Mouse (Mus musculus) mouse trophoblast stem cell (cell line): ENCODE measurements at regions not wholly inside any gene's neighbourhood (a gene's known extent, or its start where the extent isn't known, plus 50 kb on each side); places are given as distances from the start of the nearest gene placed in this dataset.
"Not testable (repeated sequence)": the region's sequence is repeated elsewhere in the genome, so short reads cannot be mapped to it uniquely, and the experiment has no call there.

Source experiments
- in situ Hi-C, 2 experiments: fragments of 300-500 bp; cut with MseI, MboI; formaldehyde crosslinking; loops; 2 replicates in 1 of 2; 3 replicates in 1 of 2; pipeline ENCODE4 v1.15.1; 2025

DNA sequence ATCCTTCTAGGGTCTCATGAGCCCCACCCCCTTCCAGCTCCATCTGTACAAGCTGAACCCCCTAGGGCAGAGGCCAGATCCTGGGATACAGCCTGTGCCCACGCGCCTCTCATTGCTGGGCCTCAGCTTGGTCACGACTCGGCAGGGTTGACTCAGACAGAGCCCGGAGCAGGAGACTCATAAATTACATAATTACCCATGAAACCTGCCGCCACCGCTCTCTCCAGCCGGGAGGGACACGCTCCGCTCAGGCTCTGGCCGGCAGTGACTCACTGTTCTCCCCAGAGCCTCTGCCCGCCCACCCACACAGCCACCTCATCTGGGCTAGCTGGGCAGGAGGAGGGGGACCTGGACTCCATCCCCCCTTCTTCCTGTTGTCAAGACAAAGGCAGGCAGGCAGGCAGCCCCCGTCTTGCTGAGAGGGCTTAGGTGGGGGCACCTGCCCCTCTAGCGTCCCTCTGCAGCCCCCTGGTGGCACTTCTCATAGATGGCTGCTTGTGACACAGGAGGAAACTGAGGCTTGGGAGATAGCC lies 149.6 kb upstream of the Rtl1 start:
- in situ Hi-C loops: no loop called here

DNA sequence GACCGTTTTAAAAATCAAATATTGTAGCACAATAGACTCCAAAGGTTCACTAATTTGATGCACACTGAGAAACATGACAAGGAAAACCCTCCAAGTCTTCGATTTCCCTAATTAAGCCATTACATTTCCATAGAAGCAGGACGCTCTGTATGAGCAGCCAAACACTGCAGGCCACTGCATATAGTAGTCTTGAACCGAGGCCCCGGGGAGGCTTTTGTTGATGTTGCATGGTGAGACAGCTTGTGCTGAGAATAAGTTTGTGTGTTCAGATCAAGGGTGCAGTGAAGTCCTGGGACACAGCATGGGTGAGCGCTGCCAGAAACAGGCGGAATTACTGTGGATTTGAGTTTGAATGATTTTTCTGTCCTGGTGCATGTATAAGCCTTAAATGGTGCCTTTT lies 154.9 kb upstream of the Rtl1 start:
- in situ Hi-C loops: no loop called here

DNA sequence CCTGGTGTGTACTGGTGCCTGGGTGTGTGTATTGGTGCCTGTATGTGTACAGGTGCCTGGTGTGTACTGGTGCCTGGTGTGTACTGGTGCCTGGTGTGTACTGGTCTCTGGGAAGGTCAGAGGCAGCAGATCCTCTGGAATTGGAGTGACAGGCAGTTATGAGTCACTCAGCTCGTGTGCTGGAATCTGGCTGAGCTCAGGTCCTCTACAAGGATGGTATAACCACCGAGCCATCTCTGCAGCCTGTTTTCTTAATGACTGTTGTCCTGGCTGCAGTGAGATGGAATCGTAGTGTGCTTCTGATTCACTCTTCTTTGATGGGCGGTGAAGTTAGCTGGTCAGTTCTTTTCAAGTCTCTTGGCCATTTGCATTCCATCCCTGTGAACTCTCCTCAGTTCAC lies 164.2 kb upstream of the Rtl1 start:
- in situ Hi-C loops: no loop called here

DNA sequence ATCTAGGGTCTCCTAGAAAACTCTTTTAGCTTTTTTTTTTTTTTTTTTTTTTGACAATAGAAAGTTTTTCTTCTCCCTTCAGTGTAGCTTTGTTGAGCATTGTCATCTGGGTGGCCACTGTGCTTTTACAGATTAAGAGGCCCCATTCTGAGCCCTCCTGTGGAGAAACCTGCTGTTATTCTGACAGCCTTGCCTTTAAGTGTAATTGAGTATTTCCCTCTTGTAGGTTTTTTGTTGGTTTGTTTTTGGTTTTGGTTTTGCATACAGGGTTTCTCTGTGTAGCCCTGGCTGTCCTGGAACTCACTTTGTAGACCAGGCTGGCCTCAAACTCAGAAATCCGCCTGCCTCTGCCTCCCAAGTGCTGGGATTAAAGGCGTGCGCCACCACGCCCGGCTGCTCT lies 166.5 kb upstream of the Rtl1 start:
- in situ Hi-C loops: not testable (repeated sequence)

DNA sequence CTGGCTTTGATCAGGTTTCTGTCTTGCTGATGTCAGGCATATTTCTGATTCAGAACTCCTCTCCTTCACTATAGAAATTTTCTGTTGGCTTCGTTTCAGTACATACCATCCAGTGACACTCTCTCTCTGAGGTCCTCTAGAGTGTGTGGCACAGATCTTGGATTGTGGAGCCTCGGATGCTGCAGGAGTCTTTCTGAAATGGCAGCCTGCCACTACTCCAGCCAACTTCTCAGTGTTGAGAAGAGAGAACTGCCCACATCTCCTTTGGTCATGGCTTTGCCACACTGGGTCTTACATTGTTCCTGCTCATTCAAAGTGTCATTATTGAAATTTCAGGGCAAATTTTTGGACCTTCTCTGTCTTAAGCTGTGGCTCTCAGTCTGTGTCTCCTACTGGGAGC lies 172.4 kb upstream of the Rtl1 start:
- in situ Hi-C loops: no loop called here

DNA sequence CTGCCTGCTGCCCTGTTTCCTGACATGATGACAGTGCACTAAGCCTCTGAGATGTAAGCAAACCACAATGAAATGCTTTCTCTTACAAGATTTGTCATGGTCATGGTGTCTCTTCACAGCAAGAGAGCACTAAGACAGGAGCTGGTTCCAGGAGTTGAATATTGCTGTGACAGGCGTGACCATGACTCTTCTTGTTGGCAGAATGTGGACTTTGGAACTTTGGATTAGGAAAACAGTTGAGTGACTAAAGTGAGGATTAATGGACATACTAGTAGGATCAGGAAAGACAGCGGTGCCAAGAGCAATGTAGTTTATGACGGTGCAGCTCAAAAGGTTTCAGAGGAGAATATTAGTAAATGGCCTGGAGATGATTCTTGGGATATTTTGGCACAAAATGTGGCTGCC lies 173.8 kb upstream of the Rtl1 start:
- in situ Hi-C loops: no loop called here

DNA sequence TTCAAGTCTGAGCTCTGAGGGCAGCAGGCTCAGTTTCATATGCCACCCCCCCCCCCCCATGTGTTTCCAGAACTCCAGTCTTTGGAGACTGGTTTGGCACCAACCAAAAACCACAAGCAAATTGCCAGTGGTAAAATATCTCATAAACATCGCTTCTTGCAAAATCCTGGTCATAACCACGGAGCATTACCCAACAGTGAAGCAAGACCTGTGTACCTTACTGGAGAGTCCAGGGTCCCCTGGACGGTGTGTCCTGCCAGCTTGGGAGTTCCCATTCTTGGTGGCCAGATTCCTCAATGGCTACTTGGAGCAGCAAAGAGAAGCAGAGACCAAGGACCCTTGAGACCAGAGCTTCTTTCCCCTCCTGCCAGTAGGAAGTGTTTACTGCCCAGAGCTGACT lies 198.7 kb upstream of the Rtl1 start:
- in situ Hi-C loops: no loop called here

DNA sequence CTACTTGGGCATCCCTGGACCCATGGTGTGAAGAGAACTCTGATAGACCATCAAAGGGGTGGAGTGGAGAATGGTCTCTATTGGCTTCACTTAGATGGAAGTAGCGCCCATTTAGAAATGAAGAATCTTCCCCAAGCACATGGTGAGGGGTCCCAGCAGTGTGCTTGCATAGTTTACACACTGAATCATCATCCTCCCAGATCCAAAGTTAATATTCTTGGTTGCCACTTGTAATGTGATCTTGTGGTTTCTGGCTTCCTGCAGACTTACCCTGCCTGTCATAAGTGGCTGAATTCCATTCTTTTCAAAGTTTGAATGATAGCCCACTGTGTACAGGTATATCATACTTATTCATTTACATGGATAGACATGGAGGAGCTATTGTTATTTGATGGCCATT lies 199.3 kb upstream of the Rtl1 start:
- in situ Hi-C loops: no loop called here

DNA sequence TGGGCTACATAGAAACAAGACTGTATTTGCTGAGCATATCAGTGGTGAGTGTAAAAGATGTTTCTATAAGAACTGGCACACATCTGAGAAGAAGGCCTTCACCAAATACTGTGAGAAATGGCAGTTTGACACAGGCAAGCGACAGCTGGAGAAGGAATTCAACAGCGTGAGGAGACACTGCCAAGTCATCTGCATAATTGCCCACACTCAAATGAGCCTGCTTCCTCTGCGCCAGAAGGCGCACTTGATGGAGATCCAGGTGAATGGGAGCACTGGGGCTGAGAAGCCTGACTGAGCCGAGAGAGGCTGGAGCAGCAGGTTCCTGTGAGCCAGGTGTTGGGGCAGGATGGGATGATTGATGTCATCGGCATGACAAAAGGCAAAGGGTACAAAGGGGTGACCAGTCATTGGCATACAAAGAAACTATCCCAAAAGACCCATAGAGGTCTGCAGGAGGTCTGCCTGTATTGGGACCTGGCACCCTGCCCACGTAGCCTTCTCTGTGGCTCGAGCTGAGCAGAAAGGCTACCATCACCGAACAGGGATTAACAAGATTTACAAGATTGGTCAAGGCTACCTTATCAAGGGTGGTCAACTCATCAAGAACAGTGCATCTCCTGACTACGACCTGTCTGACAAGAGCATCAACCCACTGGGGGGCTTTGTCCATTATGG lies 227.2 kb upstream of the Rtl1 start:
- in situ Hi-C loops: no loop called here

DNA sequence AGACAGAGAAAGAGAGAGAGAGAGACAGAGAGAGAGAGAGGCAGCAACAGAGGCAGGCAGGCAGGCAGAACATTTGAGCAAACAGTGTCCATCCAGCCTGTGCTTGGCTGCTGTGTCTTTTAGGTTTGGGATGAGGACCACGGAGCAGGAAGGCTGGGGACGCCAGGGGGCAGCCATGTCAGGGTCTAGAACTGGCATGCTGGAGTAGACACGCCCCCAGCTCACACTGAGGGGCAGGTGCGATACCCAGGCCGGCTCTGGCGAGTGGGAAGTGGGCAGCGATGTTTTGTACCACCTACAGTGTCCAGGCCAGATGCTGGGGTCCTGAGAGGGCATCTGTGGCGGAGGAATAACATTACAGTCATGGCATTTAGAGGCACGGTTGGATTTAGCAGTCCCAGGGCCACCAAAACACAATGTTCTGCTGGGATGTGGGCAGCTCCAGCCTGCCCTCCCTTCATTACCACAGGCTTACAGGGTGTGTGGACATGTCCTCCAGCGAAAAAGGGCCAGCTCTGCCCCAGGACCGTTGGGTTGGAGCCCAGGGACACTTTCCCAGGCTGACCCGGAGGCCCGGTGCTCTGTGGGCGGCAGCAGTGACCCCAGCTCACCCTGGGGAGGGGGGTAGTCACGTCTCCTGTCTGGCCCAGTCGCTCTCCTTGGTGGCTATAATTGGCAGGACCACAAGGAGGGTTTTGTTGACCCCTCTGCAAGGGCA lies 230.3 kb upstream of the Rtl1 start:
- in situ Hi-C loops: no loop called here

DNA sequence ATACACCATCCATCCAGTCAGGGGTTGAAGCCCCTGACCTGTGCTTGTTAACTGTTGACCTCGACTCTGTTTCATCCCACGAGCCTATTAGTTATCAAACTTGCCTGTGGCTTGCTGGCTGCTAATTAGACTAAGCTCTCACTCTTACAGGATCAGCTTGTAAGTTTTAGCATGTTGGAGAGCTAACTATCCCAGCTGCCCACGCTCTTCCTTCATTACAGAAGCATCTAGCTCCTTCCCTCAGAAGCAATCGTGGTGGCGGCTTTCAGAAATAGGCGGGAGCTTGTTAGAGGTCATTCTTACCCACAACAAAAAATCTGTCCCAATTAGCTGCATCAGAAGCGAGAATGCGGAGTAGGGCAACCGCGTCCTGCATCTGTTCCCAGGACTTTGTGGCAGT lies 232.8 kb upstream of the Rtl1 start:
- in situ Hi-C loops: no loop called here

DNA sequence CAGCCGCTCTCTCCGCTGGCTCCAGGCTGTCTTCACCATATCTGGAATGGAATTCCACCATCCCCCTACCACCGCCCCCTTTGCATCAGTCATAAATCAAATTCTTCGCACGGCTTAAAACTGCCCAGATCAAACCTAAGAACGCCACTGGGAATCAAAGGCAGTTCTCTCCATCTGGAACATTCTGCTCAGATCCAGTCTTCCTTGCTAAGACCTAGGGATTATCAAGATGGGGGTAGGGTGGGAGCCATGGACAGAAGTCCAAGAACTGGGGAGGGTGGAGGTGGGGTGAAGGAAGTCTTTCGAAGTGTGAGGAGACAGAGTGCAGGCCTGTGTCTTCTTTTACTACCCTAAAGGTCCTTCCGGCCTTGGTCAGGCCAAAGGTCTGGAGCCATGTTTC lies 236.4 kb upstream of the Rtl1 start:
- in situ Hi-C loops: no loop called here

DNA sequence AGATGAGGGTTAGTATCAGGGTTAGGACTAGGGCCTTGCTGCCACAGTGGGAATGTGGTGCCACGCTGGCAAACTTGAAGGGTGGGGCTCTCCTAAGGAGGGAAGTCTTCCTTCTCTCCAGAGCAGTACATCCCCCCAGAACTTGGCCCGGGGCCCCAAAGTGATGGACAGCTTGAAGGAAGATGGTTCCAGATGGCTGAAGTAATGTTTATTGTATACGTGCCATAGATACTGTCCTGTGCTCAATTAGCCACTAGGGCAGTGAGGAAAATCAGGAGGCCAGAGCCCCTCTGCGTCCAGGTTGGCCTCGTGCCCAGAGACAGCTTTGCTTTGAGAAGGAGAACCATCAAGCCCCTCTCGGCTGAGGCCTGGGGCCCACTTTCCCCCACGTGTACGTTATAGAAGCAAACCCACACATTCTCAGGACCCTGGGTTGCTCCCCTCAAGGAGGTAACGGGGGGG lies 239.0 kb upstream of the Rtl1 start:
- in situ Hi-C loops: no loop called here

DNA sequence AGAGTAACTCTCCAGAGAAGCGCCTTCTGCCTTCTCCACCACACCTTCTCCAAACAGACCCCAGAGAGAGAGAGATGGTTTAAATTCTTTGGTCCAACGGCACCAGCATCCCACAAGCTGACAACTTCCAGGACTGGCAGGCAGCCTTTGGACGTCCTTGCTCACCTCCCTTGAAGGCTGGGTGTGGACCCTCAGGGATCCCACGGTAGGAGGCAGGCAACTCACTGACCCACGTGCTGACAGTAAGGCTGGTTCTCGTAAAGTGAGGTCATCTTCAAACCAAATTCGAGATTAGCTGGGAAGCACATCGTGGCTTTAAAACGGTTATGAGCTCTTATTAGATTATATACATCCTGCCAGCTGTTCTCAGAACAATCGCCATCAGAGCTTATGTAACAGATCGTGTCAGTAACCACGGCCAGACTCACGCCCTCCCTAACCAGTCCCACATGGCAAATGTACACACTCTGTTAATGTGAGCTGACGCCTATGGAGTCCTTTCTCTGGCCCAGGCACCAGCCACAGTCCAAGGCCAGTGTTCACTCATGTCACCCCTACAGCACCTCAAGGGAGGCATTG lies 239.9 kb upstream of the Rtl1 start:
- in situ Hi-C loops: no loop called here

DNA sequence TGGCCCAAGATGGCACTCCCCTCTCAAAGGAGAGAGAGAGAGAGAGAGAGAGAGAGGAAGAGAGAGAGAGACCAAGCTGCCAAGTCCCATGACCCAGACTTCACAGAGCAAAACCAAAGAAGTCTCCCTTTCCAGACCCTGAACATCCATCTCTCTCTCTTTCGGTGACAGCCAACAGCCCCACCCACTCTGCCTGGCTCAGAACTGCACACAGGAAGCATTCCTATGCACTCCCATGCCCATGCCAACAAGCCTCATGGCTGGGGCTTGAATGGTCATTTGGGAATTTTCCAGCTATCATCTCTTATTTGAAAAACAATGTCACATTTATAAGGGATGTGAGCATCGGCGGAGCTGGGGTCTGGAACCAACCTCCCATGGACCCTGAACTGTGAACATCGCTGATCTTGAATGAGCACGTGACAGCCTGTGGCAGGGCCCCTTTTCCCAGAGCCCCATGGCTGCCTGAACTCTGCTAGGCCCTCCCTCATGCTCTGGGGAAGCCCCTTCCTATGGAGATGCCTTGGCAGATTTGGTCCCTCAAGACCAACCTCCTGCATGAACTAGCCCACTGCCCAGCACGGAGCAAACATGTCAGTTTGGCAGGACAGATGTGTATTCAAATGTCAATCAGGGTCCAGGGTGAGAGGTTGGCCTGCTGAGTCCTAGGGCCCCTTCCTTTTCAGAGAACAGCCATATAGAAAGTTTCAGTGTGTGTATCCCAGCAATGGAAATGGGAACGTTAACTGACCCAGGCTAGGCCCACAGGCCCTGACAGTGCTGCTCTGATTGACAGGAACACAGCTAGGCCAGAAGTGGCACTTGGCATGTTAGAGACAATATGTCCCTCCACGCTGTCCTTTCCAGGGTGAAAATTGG lies 244.8 kb upstream of the Rtl1 start:
- in situ Hi-C loops: no loop called here

DNA sequence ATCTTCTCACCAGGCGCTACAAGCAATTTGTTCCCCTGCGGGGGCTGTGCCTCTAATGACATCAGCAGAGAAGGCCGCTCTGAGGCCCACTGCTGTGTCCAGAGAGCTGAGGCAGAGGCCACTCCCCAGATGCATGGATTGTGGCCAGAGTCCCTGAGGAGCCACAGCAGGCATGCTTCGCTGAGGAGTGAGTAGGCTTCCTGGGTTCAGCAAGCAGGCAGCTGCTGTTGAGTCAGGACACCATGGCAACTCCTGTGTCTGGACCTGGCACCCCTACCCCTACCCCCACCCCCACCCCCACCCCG lies 245.4 kb upstream of the Rtl1 start:
- in situ Hi-C loops: no loop called here

DNA sequence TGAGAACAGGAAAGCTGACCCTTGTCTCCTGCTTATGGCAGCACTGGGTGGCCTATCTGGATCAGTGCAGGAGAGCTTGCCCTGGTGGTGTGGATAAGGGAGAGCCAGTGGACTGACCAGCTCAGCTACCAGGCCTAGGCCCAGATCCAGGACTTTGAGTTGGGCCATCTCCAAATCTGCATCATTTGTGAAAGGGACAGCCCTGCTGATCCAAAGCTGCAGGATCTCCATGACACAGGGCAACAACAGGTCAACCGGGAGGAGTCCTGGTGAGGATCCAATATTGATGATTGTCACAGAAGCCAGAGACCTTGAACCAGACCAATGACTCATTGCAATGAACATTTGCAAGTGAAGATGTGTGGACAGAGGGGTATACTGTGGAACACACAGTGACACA lies 256.2 kb upstream of the Rtl1 start:
- in situ Hi-C loops: no loop called here

DNA sequence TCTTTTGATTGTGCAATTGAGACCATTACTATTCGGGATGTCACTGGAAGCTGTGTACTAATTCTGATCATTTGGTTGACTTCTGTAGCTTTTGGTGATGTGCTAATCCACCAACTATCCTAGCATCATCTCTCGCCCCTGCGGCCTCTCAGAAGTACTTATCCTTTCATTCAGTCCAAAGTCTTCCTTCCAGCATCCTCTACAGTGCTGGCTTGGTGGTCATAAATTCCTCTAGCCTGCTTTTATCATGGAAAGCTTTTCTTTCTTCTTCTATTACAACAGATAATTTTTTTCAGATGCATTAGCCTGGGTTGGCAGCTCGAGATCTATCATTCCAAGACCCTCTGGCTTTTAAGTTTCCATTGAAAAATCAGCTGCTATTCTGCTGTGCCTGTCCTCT lies 257.6 kb upstream of the Rtl1 start:
- in situ Hi-C loops: no loop called here

DNA sequence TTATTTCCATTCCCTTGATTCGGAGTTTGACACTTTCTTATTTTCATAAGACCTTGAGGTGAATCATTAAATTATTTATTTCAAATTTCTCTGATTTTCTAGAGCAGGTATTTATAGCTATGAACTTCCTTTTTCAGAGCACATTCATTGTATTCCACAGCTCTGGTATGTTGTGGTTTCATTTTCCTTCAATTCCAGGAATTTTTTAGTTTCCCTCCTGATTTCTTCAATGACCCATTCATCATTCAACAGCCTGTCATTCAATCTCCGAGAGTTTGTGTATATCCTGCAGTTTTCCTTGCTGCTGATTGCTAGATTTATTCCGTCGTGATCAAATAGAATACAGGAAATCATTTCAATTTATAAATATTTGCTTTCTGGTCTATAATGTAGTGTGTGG lies 264.7 kb upstream of the Rtl1 start:
- in situ Hi-C loops: no loop called here

DNA sequence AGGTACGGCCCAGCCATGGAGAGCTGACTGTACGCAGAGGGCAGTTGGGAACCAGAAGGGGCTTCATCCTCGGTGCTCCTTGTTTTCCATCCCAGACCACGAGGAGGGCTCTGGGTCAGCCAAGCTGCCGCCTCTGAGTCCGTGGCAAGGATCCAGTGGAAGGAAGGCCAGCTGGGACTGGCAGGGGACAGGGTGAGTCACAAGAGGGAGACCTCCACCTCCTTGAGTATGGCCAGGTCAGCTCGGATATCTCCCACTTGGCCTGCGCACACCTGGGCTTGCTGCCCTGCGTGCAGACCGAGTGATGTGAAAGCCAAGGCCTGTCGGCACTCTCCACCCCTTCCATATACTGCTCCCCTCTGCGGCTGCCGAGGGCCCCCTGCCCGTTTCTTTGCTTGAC lies 270.9 kb upstream of the Rtl1 start:
- in situ Hi-C loops: no loop called here

DNA sequence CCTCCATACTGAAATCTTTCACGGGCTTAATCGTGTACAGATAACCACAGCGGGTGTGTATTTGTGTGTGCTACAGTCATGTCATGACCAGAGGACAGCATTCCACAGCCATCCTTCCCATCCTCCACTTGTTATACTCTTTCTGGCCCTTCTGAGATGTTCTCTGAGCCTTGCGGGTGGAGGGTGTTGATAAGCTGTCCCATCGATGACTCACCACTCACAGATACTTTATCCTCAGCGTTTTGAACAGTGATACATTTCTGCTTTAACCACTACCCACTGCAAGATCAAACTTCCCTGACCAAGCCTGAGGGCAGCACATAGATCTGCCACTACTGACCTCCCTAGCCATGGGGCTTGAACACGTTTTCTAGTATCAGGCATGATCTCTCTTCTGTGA lies 274.3 kb upstream of the Rtl1 start:
- in situ Hi-C loops: no loop called here

DNA sequence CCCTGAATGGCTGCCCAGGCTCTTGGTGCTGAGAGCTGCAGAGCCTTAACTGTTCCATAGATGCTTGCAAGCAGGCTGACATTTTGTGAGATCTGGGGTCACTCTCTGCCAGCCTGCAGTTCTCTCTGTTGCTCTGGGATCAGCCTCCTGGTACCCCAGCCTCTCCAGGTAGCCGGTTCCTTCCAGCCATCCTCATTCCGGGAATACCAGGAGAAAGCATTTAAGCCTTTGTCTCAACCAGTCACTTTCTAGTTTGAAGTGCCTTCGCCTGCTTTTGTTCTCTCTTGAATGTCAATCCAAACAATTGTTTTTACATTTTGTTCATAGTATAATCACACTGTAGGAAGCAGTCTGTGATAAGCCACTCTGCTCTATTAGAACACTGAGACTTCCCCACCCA lies 281.0 kb upstream of the Rtl1 start:
- in situ Hi-C loops: no loop called here
